8 mouse cellular contexts compared by ENCODE assay signal in genomic region chr3:130946576-130947276, GRCm38 (mm10).
A peak's percentile ranks its signal among the peaks of the same experiment; 100 is the strongest.
DNase-seq lines count a peak whose midpoint lies in the region; ATAC-seq and TF ChIP-seq lines count a peak whose summit lies in the region.

No protein-coding gene starts in this region.

- TF ChIP-seq POLR2A in brain, embryonic 14.5 days (IDR thresholded peaks at IDR 0.05; ENCODE audit: borderline replicate concordance, extremely low read depth, insufficient read depth, insufficient read length, poor library complexity, severe bottlenecking) = no peak

- H3K27me3 ChIP-seq in heart, embryonic 12.5 days (replicated peaks) = no peaks in the 10 kb centered on the region
- no peaks in the 10 kb centered on the region for H3K27me3 ChIP-seq in hindbrain, embryonic 13.5 days
- H3K27me3 ChIP-seq in midbrain, embryonic 13.5 days = no peaks in the 10 kb centered on the region

- no peaks in the 10 kb centered on the region for H3K9me3 ChIP-seq in heart, embryonic 12.5 days (replicated peaks)
- no peaks in the 10 kb centered on the region for H3K9me3 ChIP-seq in hindbrain, embryonic 13.5 days
- H3K9me3 ChIP-seq in midbrain, embryonic 13.5 days = no peaks in the 10 kb centered on the region

- WGBS in heart, embryonic 12.5 days = 71% methylated on average over 14 of the region's 14 CpGs
- 66% methylated on average over 14 of the region's 14 CpGs for WGBS in hindbrain, embryonic 13.5 days
- 65% methylated on average over 14 of the region's 14 CpGs for WGBS in midbrain, embryonic 13.5 days

- no peak overlapping the region for H3K9ac ChIP-seq in heart, embryonic 12.5 days
- H3K9ac ChIP-seq in hindbrain, embryonic 13.5 days = peak overlapping the region; percentile 72; the same call in 1 of the 2 replicates
- peak overlapping the region; percentile 64; the same call in 1 of the 2 replicates for H3K9ac ChIP-seq in midbrain, embryonic 13.5 days (replicated peaks)

- peaks cover 14% of the 10 kb centered on the region; the same call in 1 of the 2 replicates for H3K4me1 ChIP-seq in heart, embryonic 12.5 days (replicated peaks)
- H3K4me1 ChIP-seq in hindbrain, embryonic 13.5 days (replicated peaks) = peaks cover 19% of the 10 kb centered on the region
- peaks cover 27% of the 10 kb centered on the region for H3K4me1 ChIP-seq in midbrain, embryonic 13.5 days (replicated peaks)

- DNase-seq in heart, postnatal 25 days (ENCODE audit: low spot score) = no peak
- DNase-seq in brain, embryonic 14.5 days (ENCODE audit: low read depth) = peak; percentile 73
- no peak for DNase-seq in kidney, postnatal 14 days
- DNase-seq in right cerebral cortex, postnatal 4 days = no peak

- peak overlapping the region; percentile 79; the same call in 1 of the 2 replicates for H3K27ac ChIP-seq in heart, embryonic 12.5 days (ENCODE audit: poor library complexity, severe bottlenecking)
- H3K27ac ChIP-seq in hindbrain, embryonic 13.5 days = peak overlapping the region; percentile 90
- peak overlapping the region; percentile 91 for H3K27ac ChIP-seq in midbrain, embryonic 13.5 days

- peak overlapping the region; percentile 47; the same call in 1 of the 2 replicates for H3K4me3 ChIP-seq in heart, embryonic 12.5 days
- peak overlapping the region; percentile 39; the same call in 1 of the 2 replicates for H3K4me3 ChIP-seq in hindbrain, embryonic 13.5 days
- H3K4me3 ChIP-seq in midbrain, embryonic 13.5 days (replicated peaks) = peak overlapping the region; percentile 33; the same call in 1 of the 2 replicates

- H3K4me2 ChIP-seq in heart, embryonic 12.5 days = peak overlapping the region; percentile 75
- H3K4me2 ChIP-seq in hindbrain, embryonic 13.5 days = peak overlapping the region; percentile 67
- peak overlapping the region; percentile 62 for H3K4me2 ChIP-seq in midbrain, embryonic 13.5 days (replicated peaks)

- no peaks in the 10 kb centered on the region for H3K36me3 ChIP-seq in heart, embryonic 12.5 days
- no peaks in the 10 kb centered on the region for H3K36me3 ChIP-seq in hindbrain, embryonic 13.5 days
- no peaks in the 10 kb centered on the region for H3K36me3 ChIP-seq in midbrain, embryonic 13.5 days

- no peak for TF ChIP-seq CTCF in brain, embryonic 14.5 days (IDR thresholded peaks at IDR 0.05; ENCODE audit: borderline replicate concordance, extremely low read depth, insufficient read depth, insufficient read length)

- intact Hi-C loops in heart, postnatal 25 days (cut with DNase I) = no loop called here

- no peak for ATAC-seq in heart, embryonic 12.5 days (ENCODE audit: insufficient number of reproducible peaks, low FRiP score)
- peak; percentile 45; the same call in 1 of the 2 replicates for ATAC-seq in hindbrain, embryonic 13.5 days (ENCODE audit: low FRiP score)
- ATAC-seq in midbrain, embryonic 13.5 days = peak; percentile 71
- ATAC-seq in megakaryocyte progenitor cell, adult 5-6 weeks (replicated peaks; ENCODE audit: poor library complexity) = no peak

Comparison
In these comparisons a context has a peak if more than half of its experiments do, and no peak if none do; other contexts are left out.
1. ATAC-seq: peak in hindbrain, embryonic 13.5 days (single experiment) and midbrain, embryonic 13.5 days (single experiment); none in heart, embryonic 12.5 days (single experiment) and megakaryocyte progenitor cell, adult 5-6 weeks (single experiment).
2. Peak in every context shown above with its lines, with median percentiles within 50 percentile points of each other: H3K27ac ChIP-seq, H3K4me2 ChIP-seq and H3K4me3 ChIP-seq.